Mouse (Mus musculus) induced T-regulatory cell, adult 2 months (primary cell): ENCODE data around the gene Spns1.

ENCODE experiments used
- DNase-seq: peaks from one replicate; pipeline ENCODE4 v3.0.0-alpha.2; 2012; ENCODE audit warnings: low read depth

Gene Spns1

GRCm38 (mm10) chr7:126369393-126369792 is 7.9 kb downstream of the Spns1 start, which contains the start of gene Lat:
Lat (minus strand) TSS chr7:126369570.
- peak; percentile 90 for DNase-seq

GRCm38 (mm10) chr7:126368367-126368766 is 8.9 kb downstream of the Spns1 start:
- peak; percentile 48 for DNase-seq

- peak; percentile 80 for DNase-seq
Measured at GRCm38 (mm10) chr7:126367636-126368035, 9.6 kb downstream of the Spns1 start.

- no peak for DNase-seq
Measured at GRCm38 (mm10) chr7:126363038-126363437, 14.2 kb downstream of the Spns1 start.

- no peak for DNase-seq
Measured at GRCm38 (mm10) chr7:126359049-126359448, 18.2 kb downstream of the Spns1 start.

GRCm38 (mm10) chr7:126358413-126358812 is 18.8 kb downstream of the Spns1 start:
- peak; percentile 58 for DNase-seq

GRCm38 (mm10) chr7:126357838-126358237 is 19.4 kb downstream of the Spns1 start:
- peak; percentile 80 for DNase-seq

GRCm38 (mm10) chr7:126356793-126357591 is 20.3 kb downstream of the Spns1 start:
- peak; percentile 70 for DNase-seq

- no peak for DNase-seq
Measured at GRCm38 (mm10) chr7:126355847-126356597, 21.2 kb downstream of the Spns1 start.

GRCm38 (mm10) chr7:126354738-126355614 is 22.3 kb downstream of the Spns1 start:
- DNase-seq, result peak; percentile 49

- DNase-seq, result no peak
Measured at GRCm38 (mm10) chr7:126353994-126354365, 23.3 kb downstream of the Spns1 start.

GRCm38 (mm10) chr7:126353251-126353993 is 23.8 kb downstream of the Spns1 start:
- peak; percentile 49 for DNase-seq

- DNase-seq, result no peak
Measured at GRCm38 (mm10) chr7:126351419-126351951, 25.8 kb downstream of the Spns1 start.

GRCm38 (mm10) chr7:126350748-126351418 is 26.4 kb downstream of the Spns1 start:
- no peak for DNase-seq

GRCm38 (mm10) chr7:126348293-126348692 is 29.0 kb downstream of the Spns1 start:
- no peak for DNase-seq

- DNase-seq, result peak; percentile 56
Measured at GRCm38 (mm10) chr7:126347098-126347497, 30.2 kb downstream of the Spns1 start.

GRCm38 (mm10) chr7:126345969-126346368 is 31.3 kb downstream of the Spns1 start:
- peak; percentile 55 for DNase-seq

GRCm38 (mm10) chr7:126345557-126345956 is 31.7 kb downstream of the Spns1 start:
- DNase-seq, result no peak

GRCm38 (mm10) chr7:126340896-126341295 is 36.4 kb downstream of the Spns1 start:
- no peak for DNase-seq

GRCm38 (mm10) chr7:126340206-126340618 is 37.0 kb downstream of the Spns1 start:
- peak; percentile 70 for DNase-seq
